Mouse (Mus musculus): ENCODE data around the gene Rpusd1. TPM values are rescaled to one million over a fixed set of nuclear protein-coding genes. Genes with fewer than 3 reads are reported as not detected.

Rpusd1 gene
- 29.2 and 34.8 TPM in 2 replicates for polyA plus RNA-seq (2012)

GRCm38 (mm10) chr17:25727265-25728008 is at the start of gene Rpusd1, which contains the start of gene Chtf18:
Rpusd1 (plus strand) TSS chr17:25727670.
Chtf18 (minus strand) TSS chr17:25727419.

GRCm38 (mm10) chr17:25716711-25717637 is 10.5 kb upstream of the Rpusd1 start, which contains the start of gene Gng13:
Gng13 (plus strand) TSS chr17:25717171.

GRCm38 (mm10) chr17:25735745-25736144 is 8.3 kb downstream of the Rpusd1 start, which contains the start of gene Mslnl:
Mslnl (plus strand) TSS chr17:25736042.

GRCm38 (mm10) chr17:25754241-25754640 is 26.8 kb downstream of the Rpusd1 start, which contains the start of gene Msln:
Msln (minus strand) TSS chr17:25754378.

GRCm38 (mm10) chr17:25773549-25774120 is 46.2 kb downstream of the Rpusd1 start, which contains the start of gene Narfl:
Narfl (plus strand) TSS chr17:25773776.

Other genes with a start within 250 kb of the Rpusd1 start
- not detected in 2 replicates for gene Sstr5, start 230.4 kb upstream of the Rpusd1 start, polyA plus RNA-seq (2012)
- 0.63 and 1.7 TPM in 2 replicates for gene Sox8, start 157.0 kb upstream of the Rpusd1 start, polyA plus RNA-seq (2012)
- gene Lmf1, start 148.6 kb upstream of the Rpusd1 start, polyA plus RNA-seq (2012), result 37.2 and 46.2 TPM in 2 replicates
- gene Gng13, start 10.5 kb upstream of the Rpusd1 start, polyA plus RNA-seq (2012), result not detected in 2 replicates
- 62.0 and 75.4 TPM in 2 replicates for gene Chtf18, start 251 bp upstream of the Rpusd1 start, polyA plus RNA-seq (2012)
- 0.04 TPM in 1 of 2 replicates, not detected in the other for gene Mslnl, start 8.4 kb downstream of the Rpusd1 start, polyA plus RNA-seq (2012)
- not detected in 2 replicates for gene Msln, start 26.7 kb downstream of the Rpusd1 start, polyA plus RNA-seq (2012)
- gene Narfl, start 46.1 kb downstream of the Rpusd1 start, polyA plus RNA-seq (2012), result 19.6 and 19.7 TPM in 2 replicates
- 28.8 and 33.6 TPM in 2 replicates for gene Haghl, start 58.0 kb downstream of the Rpusd1 start, polyA plus RNA-seq (2012)
- 0.11 TPM in 1 of 2 replicates, not detected in the other for gene Ccdc78, start 58.9 kb downstream of the Rpusd1 start, polyA plus RNA-seq (2012)
- 40.2 and 41.6 TPM in 2 replicates for gene Fam173a, start 65.2 kb downstream of the Rpusd1 start, polyA plus RNA-seq (2012)
- gene AC134908.4, start 68.0 kb downstream of the Rpusd1 start, polyA plus RNA-seq (2012), result not detected in 2 replicates
- gene Metrn, start 69.5 kb downstream of the Rpusd1 start, polyA plus RNA-seq (2012), result 132 and 135 TPM in 2 replicates
- gene Fbxl16, start 81.4 kb downstream of the Rpusd1 start, polyA plus RNA-seq (2012), result 0.12 and 0.13 TPM in 2 replicates
- gene Wdr24, start 96.0 kb downstream of the Rpusd1 start, polyA plus RNA-seq (2012), result 8.2 and 8.6 TPM in 2 replicates
- 9.7 and 11.1 TPM in 2 replicates for gene Jmjd8, start 101.2 kb downstream of the Rpusd1 start, polyA plus RNA-seq (2012)
- 153 and 162 TPM in 2 replicates for gene Stub1, start 105.7 kb downstream of the Rpusd1 start, polyA plus RNA-seq (2012)
- 2.0 and 2.5 TPM in 2 replicates for gene Rhbdl1, start 109.6 kb downstream of the Rpusd1 start, polyA plus RNA-seq (2012)
- 9.8 and 11.1 TPM in 2 replicates for gene Gm20683, start 114.1 kb downstream of the Rpusd1 start, polyA plus RNA-seq (2012)
- 116 and 144 TPM in 2 replicates for gene Rhot2, start 117.2 kb downstream of the Rpusd1 start, polyA plus RNA-seq (2012)
- gene Wdr90, start 133.8 kb downstream of the Rpusd1 start, polyA plus RNA-seq (2012), result 25.5 and 31.2 TPM in 2 replicates
- gene Mcrip2, start 141.1 kb downstream of the Rpusd1 start, polyA plus RNA-seq (2012), result 137 and 165 TPM in 2 replicates
- 49.6 and 51.3 TPM in 2 replicates for gene Mettl26, start 147.4 kb downstream of the Rpusd1 start, polyA plus RNA-seq (2012)
- gene Wfikkn1, start 153.2 kb downstream of the Rpusd1 start, polyA plus RNA-seq (2012), result 3.7 and 7.4 TPM in 2 replicates
- 11.1 and 12.9 TPM in 2 replicates for gene Rab40c, start 192.1 kb downstream of the Rpusd1 start, polyA plus RNA-seq (2012)
- 135 and 143 TPM in 2 replicates for gene Pigq, start 217.3 kb downstream of the Rpusd1 start, polyA plus RNA-seq (2012)
- 0.50 TPM in 1 of 2 replicates, not detected in the other for gene Nhlrc4, start 217.3 kb downstream of the Rpusd1 start, polyA plus RNA-seq (2012)
- gene A930017K11Rik, start 224.9 kb downstream of the Rpusd1 start, polyA plus RNA-seq (2012), result 0.02 and 0.04 TPM in 2 replicates

Measured in megakaryocyte-erythroid progenitor cell, adult 5 weeks (primary cell).